Mouse (Mus musculus): ENCODE results near the gene Scn2b. TPM values are rescaled to one million over a fixed set of nuclear protein-coding genes. Genes with fewer than 3 reads are reported as not detected.
A peak's percentile ranks its signal among the peaks of the same experiment; 100 is the strongest.

The Scn2b gene
- 100 to 1,000 TPM; 253 to 275 TPM for total RNA-seq (2021)

GRCm38 (mm10) chr9:45117741-45118431 is at the start of gene Scn2b:
Gene Scn2b, plus strand, starts transcription at chr9:45117782.
- peak in 1 of 2 experiments; percentile 26 for DNase-seq

- no peak for DNase-seq
These were observed 45.8 kb upstream of the Scn2b start for GRCm38 (mm10) chr9:45071800-45072199.

GRCm38 (mm10) chr9:45077859-45078258 is 39.7 kb upstream of the Scn2b start:
- no peak for DNase-seq

GRCm38 (mm10) chr9:45079011-45079410 is 38.6 kb upstream of the Scn2b start, which contains the start of gene Jaml:
Gene Jaml, plus strand, starts transcription at chr9:45079183.
- DNase-seq, result no peak

- DNase-seq, result no peak
These were observed 34.5 kb upstream of the Scn2b start for GRCm38 (mm10) chr9:45083132-45083531.

GRCm38 (mm10) chr9:45084556-45084955 is 33.0 kb upstream of the Scn2b start:
- no peak for DNase-seq

- DNase-seq, result no peak
These were observed 31.6 kb upstream of the Scn2b start for GRCm38 (mm10) chr9:45085741-45086690.

- no peak for DNase-seq
These were observed 29.5 kb upstream of the Scn2b start for GRCm38 (mm10) chr9:45088040-45088439.

GRCm38 (mm10) chr9:45090811-45091210 is 26.8 kb upstream of the Scn2b start:
- DNase-seq, result no peak

- DNase-seq, result no peak
These were observed 24.9 kb upstream of the Scn2b start for GRCm38 (mm10) chr9:45092641-45093040.

- DNase-seq, result no peak
These were observed 22.2 kb upstream of the Scn2b start for GRCm38 (mm10) chr9:45095149-45095937.

- DNase-seq, result no peak
These were observed 19.7 kb upstream of the Scn2b start for GRCm38 (mm10) chr9:45097877-45098276.

GRCm38 (mm10) chr9:45098426-45098825 is 19.2 kb upstream of the Scn2b start:
- no peak for DNase-seq

- DNase-seq, result no peak
These were observed 15.1 kb upstream of the Scn2b start for GRCm38 (mm10) chr9:45102528-45102927.

GRCm38 (mm10) chr9:45103211-45103979 is 14.2 kb upstream of the Scn2b start:
- DNase-seq, result no peak

- DNase-seq, result no peak
These were observed 11.8 kb upstream of the Scn2b start for GRCm38 (mm10) chr9:45105596-45106374.

GRCm38 (mm10) chr9:45115706-45116105 is 1.9 kb upstream of the Scn2b start:
- DNase-seq, result peak; percentile 54 to 58

GRCm38 (mm10) chr9:45116819-45117218 is 763 bp upstream of the Scn2b start:
- DNase-seq, result no peak

GRCm38 (mm10) chr9:45118552-45118951 is 970 bp downstream of the Scn2b start:
- no peak for DNase-seq

- DNase-seq, result no peak
These were observed 1.9 kb downstream of the Scn2b start for GRCm38 (mm10) chr9:45119316-45119953.

Data from layer of hippocampus, postnatal 36 days (tissue).